Mouse (Mus musculus): ENCODE measurements around the gene Fam196b. TPM values are rescaled to one million over a fixed set of nuclear protein-coding genes. Genes with fewer than 3 reads are reported as not detected.

The Fam196b gene
- polyA plus RNA-seq, 1 experiment = not detected

DNA sequence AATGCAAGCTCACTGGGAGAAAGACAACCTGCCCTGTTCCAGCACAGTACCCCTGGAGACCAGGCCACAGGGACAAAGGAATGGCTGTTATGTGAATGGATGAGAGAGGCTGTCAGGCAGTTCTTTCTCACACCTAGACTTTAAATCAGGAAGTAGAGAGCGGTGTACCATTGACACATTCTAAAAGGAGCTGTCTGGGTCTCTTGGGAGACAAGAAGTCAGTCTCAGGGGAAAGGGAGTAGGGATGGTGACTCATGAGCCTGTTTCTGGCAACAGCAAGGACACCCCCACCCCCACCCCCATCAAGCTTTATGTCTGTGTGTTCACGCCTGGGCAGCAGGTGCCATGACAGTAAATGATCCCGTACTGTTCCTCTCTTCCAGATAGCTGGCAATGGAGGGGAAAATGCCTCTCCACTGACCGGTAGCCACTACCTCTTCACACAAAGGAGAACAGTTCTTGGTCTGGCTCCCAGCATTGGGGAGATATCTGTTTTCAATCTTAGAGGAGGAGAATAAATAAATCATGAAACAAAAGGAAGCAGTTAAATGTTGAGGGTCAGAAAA is 29.2 kb downstream of the Fam196b start:
- TF ChIP-seq CTCF (IDR thresholded peaks at IDR 0.05; ENCODE audit: control insufficient read depth, insufficient read depth, low read length) = no peak
- no peak for TF ChIP-seq POLR2A (IDR thresholded peaks at IDR 0.05; ENCODE audit: borderline replicate concordance, control insufficient read depth, low read depth, low read length)
- 80% methylated on average over 4 of the region's 4 CpGs for WGBS

DNA sequence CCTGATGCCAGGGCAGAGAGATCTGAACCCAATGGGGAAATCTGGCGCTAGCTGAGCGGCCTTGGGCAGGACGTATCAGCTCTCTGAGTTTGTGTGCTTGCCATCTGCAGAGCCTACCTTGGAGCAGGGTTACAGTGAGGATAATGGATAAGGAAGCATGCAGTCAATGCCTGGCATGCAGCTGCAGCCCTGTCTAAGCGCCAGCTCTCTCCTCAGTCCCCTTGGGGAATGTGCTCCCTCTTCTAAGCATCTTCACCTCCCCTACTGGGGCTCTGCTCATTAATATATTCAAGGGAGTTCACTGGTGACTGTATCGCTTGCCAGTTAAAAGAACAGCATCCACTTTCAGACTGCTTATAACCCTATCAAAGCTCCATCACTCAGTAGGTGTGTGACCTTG is 29.7 kb downstream of the Fam196b start:
- TF ChIP-seq CTCF (IDR thresholded peaks at IDR 0.05; ENCODE audit: control insufficient read depth, insufficient read depth, low read length) = no peak
- TF ChIP-seq POLR2A (IDR thresholded peaks at IDR 0.05; ENCODE audit: borderline replicate concordance, control insufficient read depth, low read depth, low read length) = no peak
- no peaks in the 10 kb centered on the region for H3K4me1 ChIP-seq (ENCODE audit: control insufficient read depth, insufficient read depth, low read length)
- H3K4me3 ChIP-seq (replicated peaks; ENCODE audit: control insufficient read depth, low read depth, low read length) = no peak overlapping the region
- 91% methylated on average over 5 of the region's 5 CpGs for WGBS
- H3K27ac ChIP-seq (ENCODE audit: control insufficient read depth, insufficient read depth, low read depth, low read length, poor library complexity) = no peak overlapping the region

More for the DNA sequence above, 29.2 kb downstream of the Fam196b start:
- Histone ChIP-seq H3K4me3 (replicated peaks; ENCODE audit: control insufficient read depth, low read depth, low read length) (no peak overlapping the region), H3K4me1 (ENCODE audit: control insufficient read depth, insufficient read depth, low read length) (no peaks in the 10 kb centered on the region), H3K27ac (ENCODE audit: control insufficient read depth, insufficient read depth, low read depth, low read length, poor library complexity) (no peak overlapping the region)

DNA sequence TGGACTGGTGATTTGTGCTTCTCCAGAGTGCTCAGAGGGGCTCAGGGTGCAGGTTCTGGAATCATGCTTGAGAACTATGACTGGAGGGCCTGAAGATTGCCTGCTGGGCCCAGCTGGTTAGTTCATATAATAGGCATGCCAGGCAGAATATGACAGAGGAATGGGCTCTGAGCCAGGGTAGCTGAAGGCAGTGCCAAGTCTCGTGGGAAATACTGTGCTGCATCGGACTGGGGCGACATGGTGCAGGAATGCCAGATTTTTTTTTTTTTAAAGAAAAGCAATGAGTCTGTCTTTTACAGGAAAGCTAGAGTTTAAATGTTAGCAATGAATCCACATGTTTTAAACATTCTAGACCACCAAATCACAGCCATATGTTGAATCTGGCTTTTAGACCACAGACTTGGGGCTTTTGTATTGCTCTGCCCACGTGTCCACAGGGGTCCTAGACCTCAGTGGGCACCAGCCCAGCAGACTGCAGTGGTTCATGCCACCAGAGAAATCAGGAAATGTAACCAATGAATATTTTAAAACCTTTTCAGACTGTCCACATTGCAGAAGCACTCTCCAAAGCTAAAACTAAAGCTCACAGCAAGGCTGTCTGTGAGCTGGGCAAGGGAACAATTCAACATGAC is 33.8 kb downstream of the Fam196b start:
- H3K4me1 ChIP-seq (ENCODE audit: control insufficient read depth, insufficient read depth, low read length) = no peaks in the 10 kb centered on the region
- TF ChIP-seq POLR2A (IDR thresholded peaks at IDR 0.05; ENCODE audit: borderline replicate concordance, control insufficient read depth, low read depth, low read length) = no peak
- no peak for TF ChIP-seq CTCF (IDR thresholded peaks at IDR 0.05; ENCODE audit: control insufficient read depth, insufficient read depth, low read length)
- no peak overlapping the region for H3K4me3 ChIP-seq (replicated peaks; ENCODE audit: control insufficient read depth, low read depth, low read length)
- no peak overlapping the region for H3K27ac ChIP-seq (ENCODE audit: control insufficient read depth, insufficient read depth, low read depth, low read length, poor library complexity)
- WGBS = 80% methylated on average over 4 of the region's 4 CpGs

DNA sequence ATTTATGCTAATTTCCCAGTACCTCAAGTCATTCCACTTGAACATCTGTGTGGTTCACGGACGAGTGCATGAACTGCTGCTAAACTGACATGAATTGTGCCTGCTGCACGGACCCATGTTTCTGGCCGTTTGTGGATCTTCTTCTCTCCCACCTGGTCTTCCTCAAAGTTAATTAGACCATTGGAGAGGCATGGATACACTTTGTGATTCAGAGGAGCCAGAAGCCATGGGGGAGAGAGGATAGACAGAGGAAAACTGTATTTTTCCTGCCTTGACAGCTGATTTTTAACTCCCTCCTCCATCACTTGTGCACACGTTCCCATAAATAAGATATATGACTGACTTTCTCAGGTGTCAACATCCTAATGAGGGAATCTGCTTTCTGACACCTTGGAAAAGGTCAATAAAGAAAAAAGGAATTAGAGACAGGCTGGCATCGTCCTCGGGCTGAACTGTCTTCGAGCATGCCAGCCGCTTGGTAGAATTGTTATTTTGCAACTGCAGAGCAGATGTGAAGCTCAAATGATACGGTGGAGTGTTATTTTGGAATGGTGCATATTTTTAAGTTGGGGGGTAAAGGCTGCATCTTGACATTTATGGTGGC is 34.9 kb downstream of the Fam196b start:
- TF ChIP-seq POLR2A (IDR thresholded peaks at IDR 0.05; ENCODE audit: borderline replicate concordance, control insufficient read depth, low read depth, low read length) = no peak
- no peak for TF ChIP-seq CTCF (IDR thresholded peaks at IDR 0.05; ENCODE audit: control insufficient read depth, insufficient read depth, low read length)
- no peak overlapping the region for H3K27ac ChIP-seq (ENCODE audit: control insufficient read depth, insufficient read depth, low read depth, low read length, poor library complexity)
- 87% methylated on average over 10 of the region's 10 CpGs for whole genome bisulfite sequencing
- no peak overlapping the region for H3K4me3 ChIP-seq (replicated peaks; ENCODE audit: control insufficient read depth, low read depth, low read length)
- no peaks in the 10 kb centered on the region for H3K4me1 ChIP-seq (ENCODE audit: control insufficient read depth, insufficient read depth, low read length)

DNA sequence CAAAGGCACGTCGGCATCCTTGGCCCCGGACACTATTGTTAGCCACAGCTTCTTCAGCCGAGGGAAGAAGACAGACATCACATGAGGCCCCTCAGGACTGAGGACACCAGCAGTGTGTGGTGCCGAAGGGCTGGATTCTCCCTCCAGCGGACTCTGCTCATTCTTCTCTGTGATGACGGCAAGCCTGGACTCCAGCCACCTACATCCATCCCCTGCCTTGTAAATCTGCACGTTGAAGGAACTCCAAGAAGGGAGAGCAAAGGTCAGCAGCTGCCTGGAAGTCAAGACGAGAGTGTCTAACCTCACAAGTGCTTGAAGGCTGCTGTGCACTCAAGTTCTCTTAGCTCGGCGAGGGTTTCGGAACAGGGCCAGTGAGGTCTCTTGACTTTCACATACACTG is 40.8 kb downstream of the Fam196b start:
- 84% methylated on average over 12 of the region's 12 CpGs for WGBS
- Histone ChIP-seq H3K4me3 (replicated peaks; ENCODE audit: control insufficient read depth, low read depth, low read length) (no peak overlapping the region), H3K27ac (ENCODE audit: control insufficient read depth, insufficient read depth, low read depth, low read length, poor library complexity) (no peak overlapping the region), H3K4me1 (ENCODE audit: control insufficient read depth, insufficient read depth, low read length) (no peaks in the 10 kb centered on the region)
- TF ChIP-seq POLR2A (IDR thresholded peaks at IDR 0.05; ENCODE audit: borderline replicate concordance, control insufficient read depth, low read depth, low read length) = no peak
- no peak for TF ChIP-seq CTCF (IDR thresholded peaks at IDR 0.05; ENCODE audit: control insufficient read depth, insufficient read depth, low read length)

DNA sequence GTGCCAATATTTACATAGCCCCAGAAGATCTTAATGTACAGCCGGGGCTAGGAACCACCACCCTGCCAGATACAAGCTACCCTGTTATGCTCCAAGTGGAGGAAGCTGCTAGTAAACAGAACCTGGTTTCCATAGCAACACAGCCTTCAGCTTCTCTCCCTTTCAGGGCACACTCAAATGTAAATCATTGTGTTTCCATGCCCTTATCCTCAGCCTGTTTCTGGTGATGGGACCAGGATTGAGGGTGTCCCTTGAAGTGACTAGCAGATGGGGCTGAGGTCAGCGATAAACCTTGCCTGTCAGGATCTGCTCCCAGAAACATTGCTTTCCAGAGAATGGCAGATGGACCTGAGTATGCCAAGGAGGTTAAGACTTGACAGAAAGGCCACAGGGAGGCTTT is 41.5 kb downstream of the Fam196b start:
- 79% methylated on average over 2 of the region's 2 CpGs for WGBS
- H3K4me3 ChIP-seq (replicated peaks; ENCODE audit: control insufficient read depth, low read depth, low read length) = no peak overlapping the region
- TF ChIP-seq CTCF (IDR thresholded peaks at IDR 0.05; ENCODE audit: control insufficient read depth, insufficient read depth, low read length) (no peak), POLR2A (IDR thresholded peaks at IDR 0.05; ENCODE audit: borderline replicate concordance, control insufficient read depth, low read depth, low read length) (no peak)
- no peaks in the 10 kb centered on the region for H3K4me1 ChIP-seq (ENCODE audit: control insufficient read depth, insufficient read depth, low read length)
- H3K27ac ChIP-seq (ENCODE audit: control insufficient read depth, insufficient read depth, low read depth, low read length, poor library complexity) = no peak overlapping the region

DNA sequence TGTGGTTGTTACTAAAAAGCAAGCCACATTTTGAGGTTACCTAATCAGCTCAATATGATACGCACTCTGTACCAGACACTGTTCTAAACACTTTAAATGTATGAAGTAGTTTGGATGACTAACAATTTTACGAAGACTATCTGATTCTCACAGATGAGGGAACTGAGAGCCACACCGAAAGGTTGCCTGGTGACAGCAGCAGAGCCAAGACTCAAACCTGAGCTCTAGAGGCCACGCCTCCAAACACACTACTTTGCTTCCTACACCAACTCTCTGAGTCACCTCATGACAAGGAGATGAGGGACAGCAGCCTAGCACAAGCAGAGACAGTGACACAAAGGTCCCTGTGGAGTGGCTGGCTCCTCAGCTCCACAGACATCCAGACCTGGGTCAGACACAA is 57.6 kb downstream of the Fam196b start:
- Histone ChIP-seq H3K4me3 (replicated peaks; ENCODE audit: control insufficient read depth, low read depth, low read length) (no peak overlapping the region), H3K4me1 (ENCODE audit: control insufficient read depth, insufficient read depth, low read length) (no peaks in the 10 kb centered on the region), H3K27ac (ENCODE audit: control insufficient read depth, insufficient read depth, low read depth, low read length, poor library complexity) (no peak overlapping the region)
- no peak for TF ChIP-seq CTCF (IDR thresholded peaks at IDR 0.05; ENCODE audit: control insufficient read depth, insufficient read depth, low read length)
- TF ChIP-seq POLR2A (IDR thresholded peaks at IDR 0.05; ENCODE audit: borderline replicate concordance, control insufficient read depth, low read depth, low read length) = no peak
- 78% methylated on average over 4 of the region's 4 CpGs for WGBS

DNA sequence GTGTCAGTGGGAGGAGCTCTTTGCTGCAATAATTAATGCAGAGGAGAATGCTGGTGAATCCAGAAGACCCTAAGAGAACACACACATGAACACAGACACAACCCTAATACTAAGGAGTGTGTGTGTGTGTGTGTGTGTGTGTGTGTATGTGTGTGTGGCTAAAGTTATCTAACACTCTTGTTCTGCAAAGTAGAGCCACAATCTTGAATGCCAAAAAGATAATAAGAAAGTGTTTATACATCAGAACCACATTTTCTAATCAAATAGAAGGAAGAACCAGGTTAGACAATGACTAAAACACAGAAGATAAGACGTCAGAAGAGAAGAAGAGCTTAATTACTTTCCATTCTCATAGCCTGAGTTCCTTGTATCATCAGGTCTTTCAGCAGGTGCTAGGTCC is 60.9 kb downstream of the Fam196b start:
- WGBS = 67% methylated on average over 1 of the region's 1 CpGs
- H3K4me3 ChIP-seq (replicated peaks; ENCODE audit: control insufficient read depth, low read depth, low read length) = no peak overlapping the region
- H3K27ac ChIP-seq (ENCODE audit: control insufficient read depth, insufficient read depth, low read depth, low read length, poor library complexity) = no peak overlapping the region
- no peak for TF ChIP-seq POLR2A (IDR thresholded peaks at IDR 0.05; ENCODE audit: borderline replicate concordance, control insufficient read depth, low read depth, low read length)
- no peak for TF ChIP-seq CTCF (IDR thresholded peaks at IDR 0.05; ENCODE audit: control insufficient read depth, insufficient read depth, low read length)
- no peaks in the 10 kb centered on the region for H3K4me1 ChIP-seq (ENCODE audit: control insufficient read depth, insufficient read depth, low read length)
